Mouse (Mus musculus): ENCODE data around the gene Syna. TPM values are rescaled to one million over a fixed set of nuclear protein-coding genes. Genes with fewer than 3 reads are reported as not detected.

Gene Syna
- total RNA-seq, 2 experiments from 2014 or later: 0.29 TPM; not detected in 1

Small RNA genes lying within 50 kb of the gene (microRNA-seq; reads per million reads assigned to microRNA genes)
- gene Mir7228: 0 reads per million in 2 experiments

Other genes starting within 250 kb of the Syna start
- 100 to 1,000 TPM; 119 to 134 TPM for gene Gtf2i, start 245.4 kb downstream of the Syna start, total RNA-seq (2021)
- 10 to 100 TPM in 1 of 2 experiments, 1 to 10 TPM in 1; 9.5 to 10.7 TPM for gene Gtf2ird1, start 103.5 kb downstream of the Syna start, total RNA-seq (2021)
- 1 to 10 TPM; 6.4 to 8.4 TPM for gene Clip2, start 7.7 kb downstream of the Syna start, total RNA-seq (2021)
- 10 to 100 TPM; 12.4 to 14.1 TPM for gene Rfc2, start 21.2 kb upstream of the Syna start, total RNA-seq (2021)
- 1 to 10 TPM; 1.3 to 1.5 TPM for gene Lat2, start 54.9 kb upstream of the Syna start, total RNA-seq (2021)
- gene Eif4h, start 79.3 kb upstream of the Syna start, total RNA-seq (2021): 100 to 1,000 TPM; 110 to 114 TPM
- 1 to 10 TPM; 5.5 to 7.2 TPM for gene Limk1, start 128.4 kb upstream of the Syna start, total RNA-seq (2021)
- 100 to 1,000 TPM; 123 to 198 TPM for gene Eln, start 187.2 kb upstream of the Syna start, total RNA-seq (2021)